Comparison of ENCODE assay signal across 9 mouse cellular contexts in genomic region chr6:91173221-91173880, GRCm38 (mm10). TPM values are rescaled to one million over a fixed set of nuclear protein-coding genes. Genes with fewer than 3 reads are reported as not detected.
DNase-seq lines count a peak whose midpoint lies in the region; ATAC-seq and TF ChIP-seq lines count a peak whose summit lies in the region.
"Had no signal": no experiment of that assay in that cellular context is flagged by ENCODE, and none has a peak within 500 bp of the region (broad histone marks: within the 10 kb centered on the region; RNA-seq: fewer than 3 reads in every experiment).

No protein-coding gene starts in this region.

- H3K36me3 ChIP-seq in ES-Bruce4 (ENCODE audit: control insufficient read depth, insufficient read depth, low read length, poor library complexity, severe bottlenecking), result no peaks in the 10 kb centered on the region
- peaks cover 52% of the 10 kb centered on the region for H3K36me3 ChIP-seq in embryonic facial prominence, embryonic 14.5 days (ENCODE audit: control insufficient read depth, insufficient read depth, low read length)
- H3K36me3 ChIP-seq in heart, embryonic 12.5 days, result peaks cover 4% of the 10 kb centered on the region; the same call in 1 of the 2 replicates
- peaks cover 9% of the 10 kb centered on the region; the same call in 1 of the 2 replicates for H3K36me3 ChIP-seq in kidney, postnatal 0 days (ENCODE audit: insufficient read depth, low read length)
- no peaks in the 10 kb centered on the region for H3K36me3 ChIP-seq in lung, embryonic 15.5 days

- no peaks in the 10 kb centered on the region for H3K9me3 ChIP-seq in ES-Bruce4 (replicated peaks; ENCODE audit: control insufficient read depth, insufficient read depth, low read length, poor library complexity, severe bottlenecking)
- no peaks in the 10 kb centered on the region for H3K9me3 ChIP-seq in embryonic facial prominence, embryonic 14.5 days (ENCODE audit: control insufficient read depth, low read length)
- H3K9me3 ChIP-seq in heart, embryonic 12.5 days (replicated peaks), result no peaks in the 10 kb centered on the region
- H3K9me3 ChIP-seq in kidney, postnatal 0 days (replicated peaks; ENCODE audit: low read length), result no peaks in the 10 kb centered on the region
- no peaks in the 10 kb centered on the region for H3K9me3 ChIP-seq in lung, embryonic 15.5 days

- DNase-seq in adrenal gland, adult 2 months, result peak; percentile 62
- DNase-seq in embryonic facial prominence, embryonic 14.5 days (ENCODE audit: low spot score), result peak; percentile 72
- peak; percentile 75 for DNase-seq in kidney, postnatal 0 days (ENCODE audit: low spot score)
- DNase-seq in retina, postnatal 1 day, result peak; percentile 67

- TF ChIP-seq CTCF in ES-Bruce4 (IDR thresholded peaks at IDR 0.05; ENCODE audit: low read depth, low read length), result peak; percentile 69
- peak; percentile 80 for TF ChIP-seq CTCF in kidney, postnatal 0 days (IDR thresholded peaks at IDR 0.05; ENCODE audit: low read depth)

- H3K4me1 ChIP-seq in ES-Bruce4 (ENCODE audit: control insufficient read depth, insufficient read depth, low read length), result no peaks in the 10 kb centered on the region
- no peaks in the 10 kb centered on the region for H3K4me1 ChIP-seq in embryonic facial prominence, embryonic 14.5 days (ENCODE audit: control insufficient read depth, insufficient read depth, low read length)
- peaks cover 6% of the 10 kb centered on the region for H3K4me1 ChIP-seq in heart, embryonic 12.5 days (replicated peaks)
- no peaks in the 10 kb centered on the region for H3K4me1 ChIP-seq in kidney, postnatal 0 days (replicated peaks; ENCODE audit: insufficient read depth, low read length)
- H3K4me1 ChIP-seq in lung, embryonic 15.5 days, result no peaks in the 10 kb centered on the region

- H3K27ac ChIP-seq in ES-Bruce4 (ENCODE audit: insufficient read depth, low read length), result no peak overlapping the region
- H3K27ac ChIP-seq in embryonic facial prominence, embryonic 14.5 days (replicated peaks; ENCODE audit: low read depth, low read length), result no peak overlapping the region
- H3K27ac ChIP-seq in heart, embryonic 12.5 days (ENCODE audit: poor library complexity, severe bottlenecking), result no peak overlapping the region
- H3K27ac ChIP-seq in kidney, postnatal 0 days, result no peak overlapping the region
- no peak overlapping the region for H3K27ac ChIP-seq in lung, embryonic 15.5 days

- H3K27me3 ChIP-seq in ES-Bruce4 (ENCODE audit: control insufficient read depth, insufficient read depth, low read length, poor library complexity, severe bottlenecking), result no peaks in the 10 kb centered on the region
- no peaks in the 10 kb centered on the region for H3K27me3 ChIP-seq in embryonic facial prominence, embryonic 14.5 days (replicated peaks; ENCODE audit: control insufficient read depth, insufficient read depth, low read length)
- peaks cover 5% of the 10 kb centered on the region; the same call in 1 of the 2 replicates for H3K27me3 ChIP-seq in heart, embryonic 12.5 days (replicated peaks)
- H3K27me3 ChIP-seq in kidney, postnatal 0 days (ENCODE audit: insufficient read depth, low read length), result no peaks in the 10 kb centered on the region
- no peaks in the 10 kb centered on the region for H3K27me3 ChIP-seq in lung, embryonic 15.5 days

- no peak overlapping the region for H3K4me3 ChIP-seq in ES-Bruce4 (ENCODE audit: low read depth, low read length)
- no peak overlapping the region for H3K4me3 ChIP-seq in embryonic facial prominence, embryonic 14.5 days (ENCODE audit: low read depth, low read length)
- no peak overlapping the region for H3K4me3 ChIP-seq in heart, embryonic 12.5 days
- no peak overlapping the region for H3K4me3 ChIP-seq in kidney, postnatal 0 days (replicated peaks; ENCODE audit: low read depth, low read length)
- H3K4me3 ChIP-seq in lung, embryonic 15.5 days, result no peak overlapping the region
- H3K4me3 ChIP-seq: erythroblast, embryonic 14.5 days had no signal

- TF ChIP-seq POLR2A in ES-Bruce4 (IDR thresholded peaks at IDR 0.05; ENCODE audit: insufficient read depth, low read length), result no peak

- no peak overlapping the region for H3K4me2 ChIP-seq in embryonic facial prominence, embryonic 14.5 days (ENCODE audit: low read depth, low read length)
- H3K4me2 ChIP-seq in heart, embryonic 12.5 days, result no peak overlapping the region
- H3K4me2 ChIP-seq in kidney, postnatal 0 days (ENCODE audit: low read length), result no peak overlapping the region
- no peak overlapping the region for H3K4me2 ChIP-seq in lung, embryonic 15.5 days

- ATAC-seq in embryonic facial prominence, embryonic 14.5 days (ENCODE audit: low read depth), result peak; percentile 58; the same call in 1 of the 2 replicates
- ATAC-seq in heart, embryonic 12.5 days (ENCODE audit: insufficient number of reproducible peaks, low FRiP score), result peak; percentile 51
- peak; percentile 38; the same call in 1 of the 2 replicates for ATAC-seq in kidney, postnatal 0 days (replicated peaks; ENCODE audit: low FRiP score, low read depth)
- peak; percentile 28; the same call in 1 of the 2 replicates for ATAC-seq in lung, embryonic 15.5 days (ENCODE audit: borderline replicate concordance, extremely low read depth, low FRiP score, low TSS enrichment)
- ATAC-seq in erythroid progenitor cell, adult 5-6 weeks (replicated peaks; ENCODE audit: low FRiP score, poor library complexity, severe bottlenecking), result no peak; the same call in 1 of the 2 replicates

- 51% methylated on average over 7 of the region's 7 CpGs for WGBS in embryonic facial prominence, embryonic 14.5 days
- 33% methylated on average over 7 of the region's 7 CpGs for WGBS in heart, embryonic 12.5 days
- WGBS in kidney, postnatal 0 days, result 47% methylated on average over 7 of the region's 7 CpGs
- 40% methylated on average over 7 of the region's 7 CpGs for WGBS in lung, embryonic 15.5 days

- H3K9ac ChIP-seq in ES-Bruce4 (ENCODE audit: low read depth, poor library complexity, severe bottlenecking), result no peak overlapping the region
- no peak overlapping the region for H3K9ac ChIP-seq in embryonic facial prominence, embryonic 14.5 days (ENCODE audit: low read depth, low read length)
- no peak overlapping the region for H3K9ac ChIP-seq in heart, embryonic 12.5 days
- no peak overlapping the region for H3K9ac ChIP-seq in kidney, postnatal 0 days (ENCODE audit: low read depth, low read length)
- no peak overlapping the region for H3K9ac ChIP-seq in lung, embryonic 15.5 days

- TF ChIP-seq EP300 in ES-Bruce4 (IDR thresholded peaks at IDR 0.05; ENCODE audit: insufficient read depth, low read depth, low read length), result no peak

RNA-seq across cellular contexts. Expression of gene Hdac11, which starts 16.9 kb away (rescaled TPM):
- polyA plus RNA-seq in ES-Bruce4 (2011; ENCODE audit: insufficient read depth, insufficient read length, low read depth, missing spikeins), result 6.1 and 7.1 TPM in 2 replicates
- total RNA-seq in adrenal gland, adult 2 months (2021), result 10 to 100 TPM in 1 of 2 experiments, 1 to 10 TPM in 1; 6.9 to 14.6 TPM
- 8.1 and 11.8 TPM in 2 replicates for polyA plus RNA-seq in adrenal gland, adult 2 months (2012; rRNA removed)
- polyA plus RNA-seq in embryonic facial prominence, embryonic 14.5 days (2014; fragmentation: Nextera tagmentation; extraction: Ambion mirVana), result 15.4 and 15.7 TPM in 2 replicates
- 8.8 and 9.0 TPM in 2 replicates for polyA plus RNA-seq in heart, embryonic 12.5 days (2016; fragmentation: Nextera tagmentation; extraction: Ambion mirVana)
- 16.2 and 17.3 TPM in 2 replicates for polyA plus RNA-seq in kidney, postnatal 0 days (2015; fragmentation: Nextera tagmentation; extraction: Ambion mirVana)
- 7.5 and 8.2 TPM in 2 replicates for polyA plus RNA-seq in lung, embryonic 15.5 days (2015; fragmentation: Nextera tagmentation; extraction: Ambion mirVana)
- total RNA-seq in erythroid progenitor cell, adult 5-6 weeks (2015; ENCODE audit: low replicate concordance), result 15.1 and 20.1 TPM in 2 replicates
- total RNA-seq in erythroid progenitor cell, adult 5-6 weeks (2017; ENCODE audit: low replicate concordance), result 7.7 and 13.8 TPM in 2 replicates

RNA-seq across cellular contexts. Expression of gene Fbln2, which starts 38.9 kb away (rescaled TPM):
- 21.3 and 23.3 TPM in 2 replicates for polyA plus RNA-seq in ES-Bruce4 (2011; ENCODE audit: insufficient read depth, insufficient read length, low read depth, missing spikeins)
- 10 to 100 TPM in 1 of 2 experiments, 1 to 10 TPM in 1; 9.7 to 17.9 TPM for total RNA-seq in adrenal gland, adult 2 months (2021)
- 22.7 and 26.6 TPM in 2 replicates for polyA plus RNA-seq in adrenal gland, adult 2 months (2012; rRNA removed)
- polyA plus RNA-seq in embryonic facial prominence, embryonic 14.5 days (2014; fragmentation: Nextera tagmentation; extraction: Ambion mirVana), result 202 and 230 TPM in 2 replicates
- 210 and 213 TPM in 2 replicates for polyA plus RNA-seq in heart, embryonic 12.5 days (2016; fragmentation: Nextera tagmentation; extraction: Ambion mirVana)
- 20.9 and 22.0 TPM in 2 replicates for polyA plus RNA-seq in kidney, postnatal 0 days (2015; fragmentation: Nextera tagmentation; extraction: Ambion mirVana)
- 53.0 and 65.0 TPM in 2 replicates for polyA plus RNA-seq in lung, embryonic 15.5 days (2015; fragmentation: Nextera tagmentation; extraction: Ambion mirVana)
- total RNA-seq in erythroid progenitor cell, adult 5-6 weeks (2015; ENCODE audit: low replicate concordance), result not detected in 2 replicates
- not detected in 2 replicates for total RNA-seq in erythroid progenitor cell, adult 5-6 weeks (2017; ENCODE audit: low replicate concordance)

RNA-seq across cellular contexts. Expression of gene Nup210, which starts 56.7 kb away (rescaled TPM):
- 36.3 and 46.8 TPM in 2 replicates for polyA plus RNA-seq in ES-Bruce4 (2011; ENCODE audit: insufficient read depth, insufficient read length, low read depth, missing spikeins)
- total RNA-seq in adrenal gland, adult 2 months (2021), result 1 to 10 TPM; 4.1 to 4.5 TPM
- 6.3 and 6.7 TPM in 2 replicates for polyA plus RNA-seq in adrenal gland, adult 2 months (2012; rRNA removed)
- 13.1 and 16.2 TPM in 2 replicates for polyA plus RNA-seq in embryonic facial prominence, embryonic 14.5 days (2014; fragmentation: Nextera tagmentation; extraction: Ambion mirVana)
- 10.7 and 11.2 TPM in 2 replicates for polyA plus RNA-seq in heart, embryonic 12.5 days (2016; fragmentation: Nextera tagmentation; extraction: Ambion mirVana)
- polyA plus RNA-seq in kidney, postnatal 0 days (2015; fragmentation: Nextera tagmentation; extraction: Ambion mirVana), result 11.7 and 14.1 TPM in 2 replicates
- polyA plus RNA-seq in lung, embryonic 15.5 days (2015; fragmentation: Nextera tagmentation; extraction: Ambion mirVana), result 25.7 and 27.5 TPM in 2 replicates
- total RNA-seq in erythroid progenitor cell, adult 5-6 weeks (2015; ENCODE audit: low replicate concordance), result 240 and 274 TPM in 2 replicates
- 176 and 259 TPM in 2 replicates for total RNA-seq in erythroid progenitor cell, adult 5-6 weeks (2017; ENCODE audit: low replicate concordance)
